Mouse (Mus musculus) frontal cortex, postnatal 25 days (tissue): ENCODE results near the gene Rassf2.

Experiments
- DNase-seq, 2 experiments: peaks; one replicate each; pipeline ENCODE4 v3.0.0; 2022; ENCODE audit warnings: low spot score in 2 of 2

The Rassf2 gene

GRCm38 (mm10) chr2:132029646-132030417 is at the start of gene Rassf2:
Rassf2 (minus strand) TSS chr2:132030258.
- peak; percentile 44 to 63 for DNase-seq

- no peak for DNase-seq
Observed at GRCm38 (mm10) chr2:132079139-132079538, 49.1 kb upstream of the Rassf2 start.

DNA sequence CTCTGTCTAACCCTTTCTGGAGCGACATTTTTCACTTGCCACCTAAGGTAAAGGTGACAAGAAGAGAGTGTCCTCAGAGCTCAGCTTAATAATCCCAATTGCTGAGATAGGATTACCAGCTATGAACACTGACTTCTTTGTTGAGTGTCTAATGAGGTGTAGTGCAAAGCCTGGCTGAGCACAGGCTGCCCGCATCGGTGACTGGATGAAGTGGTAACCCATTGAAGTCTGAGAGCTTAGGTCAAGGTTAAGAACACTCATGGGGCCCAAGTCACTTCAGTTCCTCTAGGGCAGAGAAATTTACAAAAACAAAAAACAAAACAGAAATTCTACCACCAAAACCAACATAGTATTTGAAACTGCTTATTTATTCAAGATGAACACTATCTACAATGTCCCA is 43.0 kb upstream of the Rassf2 start:
- no peak for DNase-seq

- DNase-seq, result no peak
Observed at GRCm38 (mm10) chr2:132069985-132070735, 40.1 kb upstream of the Rassf2 start.

GRCm38 (mm10) chr2:132064185-132064831 is 34.2 kb upstream of the Rassf2 start:
- DNase-seq, result no peak

DNA sequence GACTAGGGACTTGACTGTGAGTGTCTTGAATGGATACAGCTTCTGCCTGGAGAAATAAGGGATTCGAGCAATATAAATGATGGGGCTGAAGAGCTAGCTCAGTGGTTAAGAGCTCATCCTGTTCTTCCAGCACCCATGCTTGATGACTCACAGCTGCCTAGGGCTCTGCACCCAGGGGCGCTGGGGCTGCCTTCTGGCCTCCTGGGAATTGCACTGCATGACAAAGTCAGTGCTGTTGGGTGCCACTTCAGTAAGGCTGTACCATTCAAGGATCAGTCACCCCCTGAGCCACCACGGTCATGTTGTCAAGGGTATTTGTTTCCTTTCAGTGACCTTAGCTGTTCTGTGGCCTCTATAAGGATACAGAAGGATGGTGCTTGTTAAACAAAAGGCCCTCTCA is 33.7 kb upstream of the Rassf2 start:
- no peak for DNase-seq

- DNase-seq, result no peak
Observed at GRCm38 (mm10) chr2:132061884-132062283, 31.8 kb upstream of the Rassf2 start.

GRCm38 (mm10) chr2:132059919-132060318 is 29.9 kb upstream of the Rassf2 start:
- DNase-seq, result no peak

- DNase-seq, result no peak
Observed at GRCm38 (mm10) chr2:132055349-132055753, 25.3 kb upstream of the Rassf2 start.

GRCm38 (mm10) chr2:132053824-132054223 is 23.8 kb upstream of the Rassf2 start:
- no peak for DNase-seq

DNA sequence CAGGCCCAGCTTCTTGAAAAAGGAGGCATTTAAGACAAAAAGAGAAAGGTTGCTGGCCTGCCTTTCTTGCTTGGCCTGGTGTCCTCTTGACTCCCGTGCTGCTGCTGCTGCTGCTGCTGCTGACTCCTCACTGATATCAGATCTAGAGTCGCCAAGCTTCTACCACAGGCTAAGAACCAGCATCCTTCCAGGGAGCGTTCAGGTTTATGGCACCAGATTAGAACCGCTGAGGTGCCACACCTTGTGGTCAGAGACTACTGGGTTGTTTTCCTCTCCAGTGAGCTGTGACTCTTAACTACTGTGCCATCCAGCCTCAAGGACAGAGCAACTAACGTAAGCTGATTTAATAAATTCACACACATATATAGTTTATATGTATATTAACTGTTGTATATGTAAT is 21.7 kb upstream of the Rassf2 start:
- DNase-seq, result no peak

GRCm38 (mm10) chr2:132049921-132050320 is 19.9 kb upstream of the Rassf2 start:
- DNase-seq, result no peak

- DNase-seq, result no peak
Observed at GRCm38 (mm10) chr2:132049491-132049890, 19.4 kb upstream of the Rassf2 start.

DNA sequence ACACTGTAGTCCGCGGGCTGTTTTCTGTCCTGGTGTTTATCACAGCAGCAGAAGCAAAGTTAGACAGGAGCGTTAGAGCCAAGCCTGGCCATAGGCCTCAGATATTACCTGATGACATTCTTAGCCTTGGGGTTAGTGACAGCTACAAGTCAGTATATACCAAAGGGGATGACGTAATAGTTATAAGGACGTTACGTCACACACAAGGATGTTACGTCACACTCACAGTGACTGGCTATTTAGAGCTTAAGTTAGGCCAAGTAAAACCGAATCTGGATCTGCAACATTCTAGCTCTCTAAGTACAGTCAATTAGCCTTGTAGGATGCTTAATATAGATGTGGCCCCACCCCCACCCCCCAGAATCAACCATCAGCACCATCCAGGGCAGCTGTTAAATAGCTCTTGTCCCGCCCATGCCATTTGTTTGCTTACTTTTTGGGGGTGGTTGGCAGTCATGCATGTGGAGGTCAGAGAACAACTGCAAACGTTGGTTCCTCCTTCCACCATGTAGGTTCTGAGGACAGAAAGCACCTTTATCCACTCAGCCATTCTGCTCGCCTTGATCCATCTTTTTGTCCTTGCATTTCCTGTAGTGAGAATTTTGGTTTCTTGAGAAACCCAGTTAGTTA is 18.2 kb upstream of the Rassf2 start:
- DNase-seq, result no peak

DNA sequence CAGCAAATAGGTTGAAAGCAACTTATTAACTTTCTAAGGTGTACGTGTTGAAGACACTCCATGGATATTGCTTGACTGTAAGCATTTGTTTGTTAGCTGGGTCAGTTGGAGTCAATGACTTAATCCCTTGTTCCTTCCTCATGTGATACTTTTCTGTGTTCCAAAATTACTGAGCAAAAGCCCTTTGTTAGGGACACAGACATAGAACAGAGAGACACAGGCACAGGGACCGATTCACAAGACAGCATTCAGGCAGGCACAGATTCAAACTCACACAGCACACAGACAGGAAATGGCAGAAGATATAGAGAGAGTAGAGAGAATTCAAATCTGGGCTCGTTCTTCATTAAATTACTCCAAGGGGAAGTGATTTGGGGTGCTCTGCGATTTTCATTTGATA is 17.3 kb upstream of the Rassf2 start:
- DNase-seq, result no peak

DNA sequence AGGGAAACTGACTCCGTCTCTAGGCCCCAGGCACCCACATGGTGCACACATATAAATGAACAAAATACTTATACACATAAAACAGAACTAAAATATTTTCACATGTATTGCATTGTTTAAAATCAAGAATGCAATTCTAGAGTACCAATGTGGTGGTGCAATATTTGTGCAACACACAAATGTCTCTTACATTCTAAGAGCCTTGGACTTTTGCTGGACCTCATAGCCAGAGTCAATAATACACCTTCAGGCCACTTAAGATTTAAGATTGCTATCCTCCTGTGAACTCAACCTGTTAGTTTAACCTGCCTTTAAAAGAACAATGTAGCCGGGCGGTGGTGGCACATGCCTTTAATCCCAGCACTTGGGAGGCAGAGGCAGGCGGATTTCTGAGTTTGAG is 16.6 kb upstream of the Rassf2 start:
- DNase-seq, result no peak

DNA sequence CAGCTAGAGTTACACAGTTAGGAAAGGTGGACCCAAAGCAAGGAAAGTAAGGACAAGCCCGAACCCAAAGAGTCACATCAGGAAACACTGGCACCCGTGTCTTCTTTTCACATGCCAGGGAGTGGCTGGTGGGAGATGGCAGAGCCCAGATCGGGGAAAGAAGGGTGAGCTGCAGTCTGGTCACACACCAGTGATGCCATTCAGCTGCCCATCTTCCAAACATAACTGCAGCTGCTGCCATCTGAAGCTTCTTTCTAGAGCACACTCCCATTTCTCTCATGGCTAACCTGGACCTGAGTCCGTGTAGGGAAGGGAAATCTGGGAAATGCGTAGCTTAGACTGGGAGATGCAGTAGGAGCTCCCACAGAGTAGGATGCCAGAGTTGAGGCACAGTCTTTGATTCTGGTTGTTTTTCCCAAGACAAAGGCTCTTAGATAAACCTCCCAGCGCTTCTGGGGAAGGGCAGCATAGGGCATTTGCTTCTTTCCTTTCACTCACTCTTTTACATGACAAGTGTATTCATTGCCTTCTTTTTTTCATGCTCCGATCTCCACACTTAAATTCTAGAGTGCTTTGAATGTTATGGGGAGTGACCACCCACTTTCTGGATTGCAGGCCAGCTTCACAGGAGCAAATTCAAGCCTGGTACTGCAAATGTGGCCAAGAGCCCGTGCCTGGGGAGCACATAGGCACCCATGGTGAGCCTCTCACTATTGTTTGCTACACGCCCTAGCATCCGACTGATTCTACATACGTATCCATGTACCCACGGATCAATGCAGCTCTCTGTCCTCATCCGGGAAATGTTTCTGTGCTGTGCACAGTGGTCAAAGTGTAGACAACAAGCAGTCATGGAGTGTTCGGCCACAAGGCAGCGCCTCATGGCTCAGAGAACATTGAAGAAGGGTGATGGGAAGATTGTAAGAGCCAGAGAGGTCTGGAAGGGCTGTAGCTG is 14.5 kb upstream of the Rassf2 start:
- no peak for DNase-seq

DNA sequence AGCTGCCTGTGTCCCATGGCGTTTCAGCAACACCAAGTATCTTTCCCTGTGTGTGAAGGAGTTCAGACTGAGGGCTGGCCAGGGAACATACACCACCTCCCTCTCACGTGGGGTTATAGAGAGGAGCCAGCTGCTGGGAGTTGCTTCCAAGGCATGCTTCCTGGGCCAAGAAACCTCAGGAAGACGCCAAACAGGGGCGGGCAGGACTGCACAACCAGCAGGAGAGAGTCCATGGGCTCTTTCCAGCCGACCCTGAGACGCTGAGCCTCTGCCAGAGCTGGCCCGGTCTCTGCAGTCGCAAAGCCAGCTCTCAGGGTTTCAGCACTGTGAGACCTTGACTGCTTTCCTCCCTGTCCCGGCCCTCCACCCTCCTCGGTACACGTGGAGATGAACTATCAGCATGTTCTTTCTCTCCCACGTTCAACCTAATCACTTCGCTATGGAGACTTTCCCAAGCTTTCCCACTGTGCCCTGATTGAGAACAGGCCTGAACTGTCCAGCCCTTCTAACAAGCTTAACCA is 13.1 kb upstream of the Rassf2 start:
- DNase-seq, result no peak

- no peak for DNase-seq
Observed at GRCm38 (mm10) chr2:132039894-132040293, 9.8 kb upstream of the Rassf2 start.

GRCm38 (mm10) chr2:132036326-132036725 is 6.3 kb upstream of the Rassf2 start:
- DNase-seq, result no peak

- no peak for DNase-seq
Observed at GRCm38 (mm10) chr2:132035470-132035835, 5.4 kb upstream of the Rassf2 start.
